Mouse (Mus musculus) right cerebral cortex, postnatal 36 days (tissue): ENCODE results near the gene Kctd14.
"Not testable (repeated sequence)": the region's sequence is repeated elsewhere in the genome, so short reads cannot be mapped to it uniquely, and the experiment has no call there.

Experiments used
- DNase-seq, 2 experiments: peaks; one replicate each; pipeline ENCODE4 v3.0.0; 2022; ENCODE audit warnings: low spot score in 2 of 2, mixed read lengths in 1 of 2

Gene Kctd14

GRCm38 (mm10) chr7:97451023-97451422 lies at the start of gene Kctd14:
Gene Kctd14, plus strand, starts transcription at chr7:97451323.
- not testable (repeated sequence) for DNase-seq

GRCm38 (mm10) chr7:97407145-97407544 lies 44.0 kb upstream of the Kctd14 start:
- no peak for DNase-seq

GRCm38 (mm10) chr7:97411106-97411505 lies 40.0 kb upstream of the Kctd14 start:
- DNase-seq, result no peak

- DNase-seq, result no peak
Observed at GRCm38 (mm10) chr7:97411575-97411974, 39.5 kb upstream of the Kctd14 start.

GRCm38 (mm10) chr7:97413981-97414380 lies 37.1 kb upstream of the Kctd14 start:
- DNase-seq, result no peak

GRCm38 (mm10) chr7:97414426-97414825 lies 36.7 kb upstream of the Kctd14 start:
- no peak for DNase-seq

- DNase-seq, result no peak
Observed at GRCm38 (mm10) chr7:97414915-97415687, 36.0 kb upstream of the Kctd14 start.

- no peak for DNase-seq
Observed at GRCm38 (mm10) chr7:97416473-97416872, 34.6 kb upstream of the Kctd14 start.

- peak; percentile 61 to 77 for DNase-seq
Observed at GRCm38 (mm10) chr7:97416906-97417777, 34.0 kb upstream of the Kctd14 start, which contains the start of gene Thrsp. Gene Thrsp, minus strand, starts transcription at chr7:97417730.

- no peak for DNase-seq
Observed at GRCm38 (mm10) chr7:97418717-97419116, 32.4 kb upstream of the Kctd14 start.

- DNase-seq, result no peak
Observed at GRCm38 (mm10) chr7:97419163-97419562, 32.0 kb upstream of the Kctd14 start.

GRCm38 (mm10) chr7:97420406-97420805 lies 30.7 kb upstream of the Kctd14 start:
- DNase-seq, result no peak

- no peak for DNase-seq
Observed at GRCm38 (mm10) chr7:97420958-97421651, 30.0 kb upstream of the Kctd14 start.

- DNase-seq, result no peak
Observed at GRCm38 (mm10) chr7:97423754-97424153, 27.4 kb upstream of the Kctd14 start.

- peak; percentile 73 to 79 for DNase-seq
Observed at GRCm38 (mm10) chr7:97424621-97425245, 26.4 kb upstream of the Kctd14 start.

- no peak for DNase-seq
Observed at GRCm38 (mm10) chr7:97426566-97426965, 24.6 kb upstream of the Kctd14 start.

GRCm38 (mm10) chr7:97427296-97427695 lies 23.8 kb upstream of the Kctd14 start:
- DNase-seq, result no peak

GRCm38 (mm10) chr7:97427778-97428420 lies 23.2 kb upstream of the Kctd14 start:
- no peak for DNase-seq

- no peak for DNase-seq
Observed at GRCm38 (mm10) chr7:97429705-97430104, 21.4 kb upstream of the Kctd14 start.

- DNase-seq, result not testable (repeated sequence)
Observed at GRCm38 (mm10) chr7:97433517-97433916, 17.6 kb upstream of the Kctd14 start.

- DNase-seq, result no peak
Observed at GRCm38 (mm10) chr7:97434517-97434916, 16.6 kb upstream of the Kctd14 start.
